Mouse (Mus musculus) hindbrain, embryonic 12.5 days (tissue): ENCODE data around the gene Ninl. TPM values are rescaled to one million over a fixed set of nuclear protein-coding genes. Genes with fewer than 3 reads are reported as not detected.

Experiments
- ATAC-seq: fragments of 200-750 bp; cut with Nextera tagmentation; 2 replicates; pipeline ENCODE4 v1.8.0; 2017; ENCODE audit warnings: moderate TSS enrichment; ENCODE audit not compliant: low FRiP score
- H3K27ac ChIP-seq: fragments of 300-500 bp; sonication (generic); 2 replicates; pipeline ENCODE4 v1.5.1; 2016; ENCODE audit warnings: mild to moderate bottlenecking
- H3K27me3 ChIP-seq: fragments of 300-500 bp; sonication (generic); 2 replicates; pipeline ENCODE4 v1.6.1; 2016; ENCODE audit warnings: mild to moderate bottlenecking
- H3K36me3 ChIP-seq: fragments of 300-500 bp; sonication (generic); 2 replicates; pipeline ENCODE4 v1.6.1; 2016; ENCODE audit warnings: mild to moderate bottlenecking
- H3K4me1 ChIP-seq: fragments of 300-500 bp; sonication (generic); 2 replicates; pipeline ENCODE4 v1.6.1; 2016
- H3K4me2 ChIP-seq: fragments of 300-500 bp; sonication (generic); replicated peaks from 2 replicates; pipeline ENCODE4 v1.6.1; 2016; ENCODE audit warnings: mild to moderate bottlenecking
- H3K4me3 ChIP-seq: fragments of 300-500 bp; sonication (generic); 2 replicates; pipeline ENCODE4 v1.5.1; 2016; ENCODE audit warnings: mild to moderate bottlenecking
- H3K9ac ChIP-seq: fragments of 300-500 bp; sonication (generic); 2 replicates; pipeline ENCODE4 v1.6.1; 2016; ENCODE audit warnings: mild to moderate bottlenecking, moderate library complexity
- H3K9me3 ChIP-seq: fragments of 300-500 bp; sonication (generic); replicated peaks from 2 replicates; pipeline ENCODE4 v1.6.1; 2016; ENCODE audit warnings: mild to moderate bottlenecking
- WGBS: fragments of 180-500 bp; shearing (Covaris S2); methylation state at CpG from one replicate; pipeline ENCODE4 v1.1.7; 2016; 5-methylcytosine and 5-hydroxymethylcytosine counted together
- polyA plus RNA-seq: library from polyadenylated mRNA; unstranded; fragments of >200 nt; fragmentation: Nextera tagmentation; extraction: Ambion mirVana; gene quantifications from 2 replicates; pipeline ENCODE4 v1.2.1, GENCODE M21; 2016

Ninl gene
- polyA plus RNA-seq, 1 experiment from 2014 or later, result 12.1 TPM

- no peaks in the 10 kb centered on the region for H3K4me1 ChIP-seq
- ATAC-seq, result no peak
- no peaks in the 10 kb centered on the region for H3K27me3 ChIP-seq
- no peaks in the 10 kb centered on the region for H3K9me3 ChIP-seq
- no peak overlapping the region for H3K9ac ChIP-seq
- H3K36me3 ChIP-seq, result peaks cover 52% of the 10 kb centered on the region
- 92% methylated on average over 4 of the region's 4 CpGs for WGBS
- no peak overlapping the region for H3K4me2 ChIP-seq
- H3K4me3 ChIP-seq, result no peak overlapping the region
- H3K27ac ChIP-seq, result no peak overlapping the region
These were observed 104.5 kb downstream of the Ninl start for GRCm38 (mm10) chr2:150934659-150935058.

GRCm38 (mm10) chr2:150933482-150933881, 105.7 kb downstream of the Ninl start:
- Histone ChIP-seq H3K4me3 (no peak overlapping the region), H3K4me1 (no peaks in the 10 kb centered on the region), H3K27me3 (no peaks in the 10 kb centered on the region), H3K4me2 (no peak overlapping the region), H3K27ac (no peak overlapping the region), H3K9ac (no peak overlapping the region), H3K36me3 (peaks cover 52% of the 10 kb centered on the region), H3K9me3 (no peaks in the 10 kb centered on the region)
- ATAC-seq, result no peak
- 84% methylated on average over 19 of the region's 19 CpGs for WGBS

- H3K4me1 ChIP-seq, result no peaks in the 10 kb centered on the region
- H3K4me3 ChIP-seq, result no peak overlapping the region
- peaks cover 48% of the 10 kb centered on the region for H3K36me3 ChIP-seq
- no peak overlapping the region for H3K27ac ChIP-seq
- no peaks in the 10 kb centered on the region for H3K9me3 ChIP-seq
- WGBS, result 77% methylated on average over 3 of the region's 3 CpGs
- no peaks in the 10 kb centered on the region for H3K27me3 ChIP-seq
- no peak overlapping the region for H3K4me2 ChIP-seq
- ATAC-seq, result no peak
- H3K9ac ChIP-seq, result no peak overlapping the region
These were observed 108.4 kb downstream of the Ninl start for GRCm38 (mm10) chr2:150930806-150931205.

- H3K36me3 ChIP-seq, result peaks cover 37% of the 10 kb centered on the region
- no peaks in the 10 kb centered on the region for H3K27me3 ChIP-seq
- no peak overlapping the region for H3K27ac ChIP-seq
- ATAC-seq, result no peak
- no peaks in the 10 kb centered on the region for H3K9me3 ChIP-seq
- H3K4me1 ChIP-seq, result no peaks in the 10 kb centered on the region
- no peak overlapping the region for H3K4me2 ChIP-seq
- H3K9ac ChIP-seq, result no peak overlapping the region
- no peak overlapping the region for H3K4me3 ChIP-seq
- WGBS, result 91% methylated on average over 6 of the region's 6 CpGs
These were observed 110.0 kb downstream of the Ninl start for GRCm38 (mm10) chr2:150929156-150929555.

- WGBS, result 95% methylated on average over 11 of the region's 11 CpGs
- H3K36me3 ChIP-seq, result peaks cover 38% of the 10 kb centered on the region
These were observed 112.0 kb downstream of the Ninl start for GRCm38 (mm10) chr2:150927038-150927720.

GRCm38 (mm10) chr2:150923505-150923904, 115.7 kb downstream of the Ninl start:
- Histone ChIP-seq H3K27me3 (no peaks in the 10 kb centered on the region), H3K27ac (no peak overlapping the region), H3K9me3 (no peaks in the 10 kb centered on the region), H3K9ac (no peak overlapping the region), H3K36me3 (peaks cover 30% of the 10 kb centered on the region), H3K4me3 (no peak overlapping the region), H3K4me1 (no peaks in the 10 kb centered on the region), H3K4me2 (no peak overlapping the region)
- WGBS, result 90% methylated on average over 7 of the region's 7 CpGs
- no peak for ATAC-seq

More at GRCm38 (mm10) chr2:150927038-150927720, 112.0 kb downstream of the Ninl start:
- H3K4me3 ChIP-seq, result no peak overlapping the region
- no peak overlapping the region for H3K4me2 ChIP-seq
- no peaks in the 10 kb centered on the region for H3K9me3 ChIP-seq
- no peak overlapping the region for H3K27ac ChIP-seq
- ATAC-seq, result no peak
- no peaks in the 10 kb centered on the region for H3K27me3 ChIP-seq
- H3K4me1 ChIP-seq, result no peaks in the 10 kb centered on the region
- no peak overlapping the region for H3K9ac ChIP-seq

- Histone ChIP-seq H3K27ac (no peak overlapping the region), H3K9me3 (no peaks in the 10 kb centered on the region), H3K9ac (no peak overlapping the region), H3K27me3 (no peaks in the 10 kb centered on the region), H3K4me3 (no peak overlapping the region), H3K36me3 (peaks cover 28% of the 10 kb centered on the region), H3K4me1 (no peaks in the 10 kb centered on the region), H3K4me2 (no peak overlapping the region)
- ATAC-seq, result no peak
- WGBS, result 84% methylated on average over 3 of the region's 3 CpGs
These were observed 116.2 kb downstream of the Ninl start for GRCm38 (mm10) chr2:150923026-150923425.

- H3K9me3 ChIP-seq, result no peaks in the 10 kb centered on the region
- H3K9ac ChIP-seq, result no peak overlapping the region
- ATAC-seq, result no peak
- no peak overlapping the region for H3K27ac ChIP-seq
- H3K4me3 ChIP-seq, result no peak overlapping the region
- H3K4me1 ChIP-seq, result no peaks in the 10 kb centered on the region
- 94% methylated on average over 4 of the region's 4 CpGs for WGBS
- H3K4me2 ChIP-seq, result no peak overlapping the region
- H3K36me3 ChIP-seq, result peaks cover 28% of the 10 kb centered on the region
- no peaks in the 10 kb centered on the region for H3K27me3 ChIP-seq
These were observed 117.0 kb downstream of the Ninl start for GRCm38 (mm10) chr2:150922165-150922564.

- Histone ChIP-seq H3K4me1 (no peaks in the 10 kb centered on the region), H3K4me2 (no peak overlapping the region), H3K36me3 (peaks cover 29% of the 10 kb centered on the region), H3K9ac (no peak overlapping the region), H3K4me3 (no peak overlapping the region), H3K9me3 (no peaks in the 10 kb centered on the region), H3K27ac (no peak overlapping the region), H3K27me3 (no peaks in the 10 kb centered on the region)
- WGBS, result 95% methylated on average over 6 of the region's 6 CpGs
- ATAC-seq, result no peak
These were observed 117.5 kb downstream of the Ninl start for GRCm38 (mm10) chr2:150921697-150922096.

- Histone ChIP-seq H3K36me3 (peaks cover 27% of the 10 kb centered on the region), H3K27me3 (no peaks in the 10 kb centered on the region)
- ATAC-seq, result no peak
These were observed 118.6 kb downstream of the Ninl start for GRCm38 (mm10) chr2:150920543-150920942.

GRCm38 (mm10) chr2:150918720-150919119, 120.5 kb downstream of the Ninl start:
- H3K9me3 ChIP-seq, result no peaks in the 10 kb centered on the region
- no peak overlapping the region for H3K9ac ChIP-seq
- peaks cover 25% of the 10 kb centered on the region for H3K36me3 ChIP-seq
- H3K4me2 ChIP-seq, result no peak overlapping the region
- ATAC-seq, result no peak
- 90% methylated on average over 3 of the region's 3 CpGs for WGBS
- no peak overlapping the region for H3K4me3 ChIP-seq
- no peak overlapping the region for H3K27ac ChIP-seq
- H3K4me1 ChIP-seq, result no peaks in the 10 kb centered on the region
- H3K27me3 ChIP-seq, result no peaks in the 10 kb centered on the region

More at GRCm38 (mm10) chr2:150920543-150920942, 118.6 kb downstream of the Ninl start:
- no peaks in the 10 kb centered on the region for H3K4me1 ChIP-seq
- no peak overlapping the region for H3K4me3 ChIP-seq
- no peak overlapping the region for H3K4me2 ChIP-seq
- H3K9me3 ChIP-seq, result no peaks in the 10 kb centered on the region
- no peak overlapping the region for H3K27ac ChIP-seq
- 93% methylated on average over 3 of the region's 3 CpGs for whole genome bisulfite sequencing
- no peak overlapping the region for H3K9ac ChIP-seq

GRCm38 (mm10) chr2:150915786-150916185, 123.4 kb downstream of the Ninl start:
- no peaks in the 10 kb centered on the region for H3K4me1 ChIP-seq
- H3K27me3 ChIP-seq, result no peaks in the 10 kb centered on the region
- H3K9me3 ChIP-seq, result no peaks in the 10 kb centered on the region
- no peak overlapping the region for H3K27ac ChIP-seq
- no peak overlapping the region for H3K4me2 ChIP-seq
- WGBS, result 93% methylated on average over 5 of the region's 5 CpGs
- H3K36me3 ChIP-seq, result peaks cover 15% of the 10 kb centered on the region
- H3K9ac ChIP-seq, result no peak overlapping the region
- no peak for ATAC-seq
- H3K4me3 ChIP-seq, result no peak overlapping the region
